ENCODE assay signal across 15 mouse cellular contexts in genomic region chr7:142374413-142375015, GRCm38 (mm10). TPM values are rescaled to one million over a fixed set of nuclear protein-coding genes. Genes with fewer than 3 reads are reported as not detected.
DNase-seq lines count a peak whose midpoint lies in the region; ATAC-seq and TF ChIP-seq lines count a peak whose summit lies in the region.
"Had no signal": no experiment of that assay in that cellular context is flagged by ENCODE, and none has a peak within 500 bp of the region (broad histone marks: within the 10 kb centered on the region; RNA-seq: fewer than 3 reads in every experiment).

No protein-coding gene starts in this region.

- peak overlapping the region; percentile 77 for H3K27ac ChIP-seq in gastrocnemius, adult 2 months
- H3K27ac ChIP-seq in embryonic facial prominence, embryonic 15.5 days (replicated peaks): peak overlapping the region; percentile 25
- no peak overlapping the region for H3K27ac ChIP-seq in limb, embryonic 13.5 days
- H3K27ac ChIP-seq: liver, embryonic 14.5 days; macrophage; stomach, embryonic 15.5 days had no signal

- peaks cover 35% of the 10 kb centered on the region for H3K27me3 ChIP-seq in embryonic facial prominence, embryonic 15.5 days
- peaks cover 51% of the 10 kb centered on the region for H3K27me3 ChIP-seq in limb, embryonic 13.5 days

- intact Hi-C loops in gastrocnemius, adult 2 months (cut with DNase I): no loop called here

- TF ChIP-seq CTCF in gastrocnemius, adult 2 months (IDR thresholded peaks at IDR 0.05): no peak

- no peak overlapping the region for H3K4me3 ChIP-seq in gastrocnemius, adult 2 months
- H3K4me3 ChIP-seq in embryonic facial prominence, embryonic 15.5 days (replicated peaks): no peak overlapping the region
- H3K4me3 ChIP-seq in limb, embryonic 13.5 days: no peak overlapping the region
- H3K4me3 ChIP-seq: left cerebral cortex, adult 2 months; stomach, embryonic 15.5 days had no signal

- peaks cover 37% of the 10 kb centered on the region for H3K36me3 ChIP-seq in embryonic facial prominence, embryonic 15.5 days
- H3K36me3 ChIP-seq in limb, embryonic 13.5 days: peaks cover 42% of the 10 kb centered on the region

- WGBS in embryonic facial prominence, embryonic 15.5 days: 83% methylated on average over 5 of the region's 5 CpGs
- 84% methylated on average over 5 of the region's 5 CpGs for WGBS in limb, embryonic 13.5 days

- ATAC-seq in embryonic facial prominence, embryonic 15.5 days (ENCODE audit: insufficient number of reproducible peaks, low FRiP score, low TSS enrichment, low read depth): no peak
- no peak for ATAC-seq in limb, embryonic 13.5 days (ENCODE audit: low FRiP score, low read depth)
- no peak for ATAC-seq in inflammation-experienced regulatory T-cells, adult 6 months
- ATAC-seq: hindbrain, embryonic 16.5 days had no signal

- no peak overlapping the region for H3K9ac ChIP-seq in embryonic facial prominence, embryonic 15.5 days
- H3K9ac ChIP-seq in limb, embryonic 13.5 days: 0 out of 2 replicates have a peak overlapping the region, but pooled peaks have one; percentile 5
- H3K9ac ChIP-seq: liver, embryonic 14.5 days; stomach, embryonic 15.5 days had no signal

- DNase-seq in gastrocnemius, adult 2 months: peak; percentile 85
- DNase-seq in gastrocnemius, postnatal 10 days: no peak
- DNase-seq in MN1 (ENCODE audit: low spot score): peak; percentile 27
- no peak for DNase-seq in frontal cortex, postnatal 10 days (ENCODE audit: low spot score in 2 of 2)
- DNase-seq: kidney, postnatal 25 days; right cerebral cortex, postnatal 4 days had no signal

- no peaks in the 10 kb centered on the region for H3K9me3 ChIP-seq in embryonic facial prominence, embryonic 15.5 days (replicated peaks)
- no peaks in the 10 kb centered on the region for H3K9me3 ChIP-seq in limb, embryonic 13.5 days
- H3K9me3 ChIP-seq: stomach, embryonic 15.5 days had no signal

- no peak overlapping the region for H3K4me2 ChIP-seq in embryonic facial prominence, embryonic 15.5 days (replicated peaks)
- H3K4me2 ChIP-seq in limb, embryonic 13.5 days (replicated peaks): no peak overlapping the region
- H3K4me2 ChIP-seq: stomach, embryonic 15.5 days had no signal

- peaks cover 43% of the 10 kb centered on the region for H3K4me1 ChIP-seq in embryonic facial prominence, embryonic 15.5 days
- peaks cover 12% of the 10 kb centered on the region for H3K4me1 ChIP-seq in limb, embryonic 13.5 days

RNA-seq across cellular contexts. Expression of gene Ifitm10, which starts 1.0 kb away (rescaled TPM):
- total RNA-seq in gastrocnemius, adult 2 months (2021): 1 to 10 TPM; 3.0 to 4.1 TPM
- total RNA-seq in gastrocnemius, postnatal 10 days (2021): 1 to 10 TPM; 3.3 to 4.8 TPM
- 7.5 and 7.8 TPM in 2 replicates for polyA plus RNA-seq in embryonic facial prominence, embryonic 15.5 days (2015; fragmentation: Nextera tagmentation; extraction: Ambion mirVana)
- polyA plus RNA-seq in limb, embryonic 13.5 days (2015; fragmentation: Nextera tagmentation; extraction: Ambion mirVana): 1.1 and 1.5 TPM in 2 replicates
- 1 to 10 TPM; 1.6 to 4.5 (median 1.9) TPM for polyA plus RNA-seq in inflammation-experienced regulatory T-cells, adult 6 months (2017; shearing (Covaris generic))
- polyA plus RNA-seq: macrophage had no signal

RNA-seq across cellular contexts. Expression of gene Gm49369, which starts 8.0 kb away (rescaled TPM):
- total RNA-seq in gastrocnemius, adult 2 months (2021): 1 to 10 TPM; 1.5 to 1.8 TPM
- 1 to 10 TPM in 1 of 2 experiments, not detected in 1; 1.0 TPM for total RNA-seq in gastrocnemius, postnatal 10 days (2021)
- polyA plus RNA-seq in embryonic facial prominence, embryonic 15.5 days (2015; fragmentation: Nextera tagmentation; extraction: Ambion mirVana): not detected in 2 replicates
- polyA plus RNA-seq in limb, embryonic 13.5 days (2015; fragmentation: Nextera tagmentation; extraction: Ambion mirVana): not detected in 2 replicates
- 1 to 10 TPM in 1 of 3 experiments, under 1 TPM in 1, not detected in 1; 0.63 to 1.9 TPM for polyA plus RNA-seq in inflammation-experienced regulatory T-cells, adult 6 months (2017; shearing (Covaris generic))
- polyA plus RNA-seq: forebrain, embryonic 11.5 days had no signal

RNA-seq across cellular contexts. Expression of gene Ctsd, which starts 13.3 kb away (rescaled TPM):
- 100 to 1,000 TPM; 411 to 467 TPM for total RNA-seq in gastrocnemius, adult 2 months (2021)
- 100 to 1,000 TPM; 249 to 254 TPM for total RNA-seq in gastrocnemius, postnatal 10 days (2021)
- polyA plus RNA-seq in embryonic facial prominence, embryonic 15.5 days (2015; fragmentation: Nextera tagmentation; extraction: Ambion mirVana): 374 and 387 TPM in 2 replicates
- 228 and 241 TPM in 2 replicates for polyA plus RNA-seq in limb, embryonic 13.5 days (2015; fragmentation: Nextera tagmentation; extraction: Ambion mirVana)
- polyA plus RNA-seq in inflammation-experienced regulatory T-cells, adult 6 months (2017; shearing (Covaris generic)): 100 to 1,000 TPM; 259 to 561 (median 285) TPM

Comparison
In these comparisons a context has a peak if more than half of its experiments do, and no peak if none do; other contexts are left out.
1. DNase-seq: peak in gastrocnemius, adult 2 months (single experiment) and MN1 (single experiment); none in gastrocnemius, postnatal 10 days (single experiment) and frontal cortex, postnatal 10 days (0 of 2).